Mouse (Mus musculus): ENCODE measurements around the gene Atp5d. TPM values are rescaled to one million over a fixed set of nuclear protein-coding genes. Genes with fewer than 3 reads are reported as not detected.

Gene Atp5d
- total and polyA plus RNA-seq, 2 experiments from 2014 or later: 972 to 1,858 TPM

GRCm38 (mm10) chr10:80137626-80138552, 543 bp upstream of the Atp5d start:
- peak overlapping the region; percentile 67 for H3K4me3 ChIP-seq (ENCODE audit: low read depth, low read length)
- DNase-seq (ENCODE audit: low spot score): no peak
- WGBS: 7% methylated on average over 32 of the region's 33 CpGs
- H3K9ac ChIP-seq (replicated peaks; ENCODE audit: low read depth, low read length): no peak overlapping the region; the same call in 1 of the 2 replicates
- ATAC-seq (ENCODE audit: insufficient read depth, low read depth): no peak
- H3K4me1 ChIP-seq (ENCODE audit: control insufficient read depth, insufficient read depth): peaks cover 22% of the 10 kb centered on the region
- TF ChIP-seq EP300 (IDR thresholded peaks at IDR 0.05; ENCODE audit: low read depth): no peak
- TF ChIP-seq CTCF (IDR thresholded peaks at IDR 0.05; ENCODE audit: low read depth): no peak
- H3K36me3 ChIP-seq (replicated peaks; ENCODE audit: control insufficient read depth, insufficient read depth, low read length): no peaks in the 10 kb centered on the region
- peak overlapping the region; percentile 99 for H3K4me2 ChIP-seq (ENCODE audit: low read depth, low read length)
- H3K27me3 ChIP-seq (ENCODE audit: control insufficient read depth, insufficient read depth, low read length): peaks cover 22% of the 10 kb centered on the region; the same call in 1 of the 2 replicates
- H3K9me3 ChIP-seq (replicated peaks; ENCODE audit: control insufficient read depth, low read length): no peaks in the 10 kb centered on the region
- H3K27ac ChIP-seq (ENCODE audit: low read depth): no peak overlapping the region

GRCm38 (mm10) chr10:80139439-80139775, 975 bp downstream of the Atp5d start:
- TF ChIP-seq EP300 (IDR thresholded peaks at IDR 0.05; ENCODE audit: low read depth) (no peak), CTCF (IDR thresholded peaks at IDR 0.05; ENCODE audit: low read depth) (no peak)
- Histone ChIP-seq H3K27ac (ENCODE audit: low read depth) (no peak overlapping the region), H3K4me1 (ENCODE audit: control insufficient read depth, insufficient read depth) (peaks cover 25% of the 10 kb centered on the region), H3K9ac (replicated peaks; ENCODE audit: low read depth, low read length) (peak overlapping the region; percentile 63), H3K9me3 (replicated peaks; ENCODE audit: control insufficient read depth, low read length) (no peaks in the 10 kb centered on the region), H3K36me3 (replicated peaks; ENCODE audit: control insufficient read depth, insufficient read depth, low read length) (peaks cover 11% of the 10 kb centered on the region), H3K4me2 (ENCODE audit: low read depth, low read length) (peak overlapping the region; percentile 99), H3K4me3 (ENCODE audit: low read depth, low read length) (peak overlapping the region; percentile 67), H3K27me3 (ENCODE audit: control insufficient read depth, insufficient read depth, low read length) (peaks cover 22% of the 10 kb centered on the region; the same call in 1 of the 2 replicates)
- 1% methylated on average over 7 of the region's 10 CpGs for WGBS
- DNase-seq (ENCODE audit: low spot score) (no peak), ATAC-seq (ENCODE audit: insufficient read depth, low read depth) (no peak)

GRCm38 (mm10) chr10:80139975-80140665, 1.7 kb downstream of the Atp5d start:
- no peaks in the 10 kb centered on the region for H3K9me3 ChIP-seq (replicated peaks; ENCODE audit: control insufficient read depth, low read length)
- no peak overlapping the region for H3K27ac ChIP-seq (ENCODE audit: low read depth)
- peaks cover 22% of the 10 kb centered on the region; the same call in 1 of the 2 replicates for H3K27me3 ChIP-seq (ENCODE audit: control insufficient read depth, insufficient read depth, low read length)
- no peak overlapping the region for H3K9ac ChIP-seq (replicated peaks; ENCODE audit: low read depth, low read length)
- 71% methylated on average over 11 of the region's 11 CpGs for WGBS
- ATAC-seq (ENCODE audit: insufficient read depth, low read depth) (no peak), DNase-seq (ENCODE audit: low spot score) (no peak)
- H3K36me3 ChIP-seq (replicated peaks; ENCODE audit: control insufficient read depth, insufficient read depth, low read length): peaks cover 18% of the 10 kb centered on the region
- no peak overlapping the region for H3K4me3 ChIP-seq (ENCODE audit: low read depth, low read length)
- H3K4me2 ChIP-seq (ENCODE audit: low read depth, low read length): no peak overlapping the region
- TF ChIP-seq CTCF (IDR thresholded peaks at IDR 0.05; ENCODE audit: low read depth): no peak
- no peak for TF ChIP-seq EP300 (IDR thresholded peaks at IDR 0.05; ENCODE audit: low read depth)
- H3K4me1 ChIP-seq (ENCODE audit: control insufficient read depth, insufficient read depth): peaks cover 25% of the 10 kb centered on the region

DNA sequence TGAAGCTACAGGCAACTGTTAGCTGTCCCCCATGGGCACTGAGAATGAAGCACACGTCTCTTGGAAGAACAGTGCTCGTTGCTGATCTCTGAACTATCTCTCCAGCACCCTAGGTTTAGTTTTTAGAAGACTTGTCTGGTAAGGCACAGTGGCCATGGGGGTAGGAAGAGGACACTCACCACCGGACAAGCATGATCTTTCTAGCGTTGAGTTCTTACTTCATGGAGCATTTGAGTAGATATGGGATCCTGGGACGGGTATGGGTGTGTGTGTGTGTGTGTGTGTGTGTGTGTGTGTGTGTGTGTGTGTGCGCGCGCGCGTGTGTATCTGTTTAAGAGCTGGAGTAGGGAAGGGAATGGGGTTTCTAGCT, 2.2 kb downstream of the Atp5d start, which contains the start of gene Cbarp:
Gene Cbarp, minus strand, starts transcription at position 170 of the 370 bp plus-strand sequence.
- TF ChIP-seq EP300 (IDR thresholded peaks at IDR 0.05; ENCODE audit: low read depth): no peak
- no peak for TF ChIP-seq CTCF (IDR thresholded peaks at IDR 0.05; ENCODE audit: low read depth)
- H3K4me3 ChIP-seq (ENCODE audit: low read depth, low read length): peak within 1 kb of the TSS; percentile 64
- DNase-seq (ENCODE audit: low spot score): no peak
- no peak for ATAC-seq (ENCODE audit: insufficient read depth, low read depth)
- H3K9me3 ChIP-seq (replicated peaks; ENCODE audit: control insufficient read depth, low read length): no peaks in the 10 kb centered on the region
- 79% methylated on average over 10 of the region's 10 CpGs for WGBS
- no peak within 1 kb of the TSS; the same call in 1 of the 2 replicates for H3K9ac ChIP-seq (replicated peaks; ENCODE audit: low read depth, low read length)
- peaks cover 27% of the 10 kb centered on the region for H3K4me1 ChIP-seq (ENCODE audit: control insufficient read depth, insufficient read depth)
- peak within 1 kb of the TSS; percentile 99 for H3K4me2 ChIP-seq (ENCODE audit: low read depth, low read length)
- peaks cover 24% of the 10 kb centered on the region for H3K36me3 ChIP-seq (replicated peaks; ENCODE audit: control insufficient read depth, insufficient read depth, low read length)
- H3K27ac ChIP-seq (ENCODE audit: low read depth): peak within 1 kb of the TSS; percentile 81
- peaks cover 22% of the 10 kb centered on the region; the same call in 1 of the 2 replicates for H3K27me3 ChIP-seq (ENCODE audit: control insufficient read depth, insufficient read depth, low read length)

GRCm38 (mm10) chr10:80141243-80141642, 2.8 kb downstream of the Atp5d start:
- DNase-seq (ENCODE audit: low spot score) (peak; percentile 96), ATAC-seq (ENCODE audit: insufficient read depth, low read depth) (peak; percentile 78)
- no peaks in the 10 kb centered on the region for H3K9me3 ChIP-seq (replicated peaks; ENCODE audit: control insufficient read depth, low read length)
- TF ChIP-seq CTCF (IDR thresholded peaks at IDR 0.05; ENCODE audit: low read depth) (peak; percentile 64), EP300 (IDR thresholded peaks at IDR 0.05; ENCODE audit: low read depth) (0 out of 2 replicates have a peak, but pooled peaks have one; percentile 66)
- no peak overlapping the region for H3K9ac ChIP-seq (replicated peaks; ENCODE audit: low read depth, low read length)
- H3K27me3 ChIP-seq (ENCODE audit: control insufficient read depth, insufficient read depth, low read length): peaks cover 22% of the 10 kb centered on the region; the same call in 1 of the 2 replicates
- peaks cover 28% of the 10 kb centered on the region for H3K36me3 ChIP-seq (replicated peaks; ENCODE audit: control insufficient read depth, insufficient read depth, low read length)
- peak overlapping the region; percentile 81 for H3K27ac ChIP-seq (ENCODE audit: low read depth)
- H3K4me3 ChIP-seq (ENCODE audit: low read depth, low read length): peak overlapping the region; percentile 64
- peaks cover 33% of the 10 kb centered on the region for H3K4me1 ChIP-seq (ENCODE audit: control insufficient read depth, insufficient read depth)
- WGBS: 0% methylated on average over 26 of the region's 29 CpGs
- H3K4me2 ChIP-seq (ENCODE audit: low read depth, low read length): peak overlapping the region; percentile 60
